Mouse (Mus musculus): ENCODE measurements around the gene Klhl13.

The Klhl13 gene

DNA sequence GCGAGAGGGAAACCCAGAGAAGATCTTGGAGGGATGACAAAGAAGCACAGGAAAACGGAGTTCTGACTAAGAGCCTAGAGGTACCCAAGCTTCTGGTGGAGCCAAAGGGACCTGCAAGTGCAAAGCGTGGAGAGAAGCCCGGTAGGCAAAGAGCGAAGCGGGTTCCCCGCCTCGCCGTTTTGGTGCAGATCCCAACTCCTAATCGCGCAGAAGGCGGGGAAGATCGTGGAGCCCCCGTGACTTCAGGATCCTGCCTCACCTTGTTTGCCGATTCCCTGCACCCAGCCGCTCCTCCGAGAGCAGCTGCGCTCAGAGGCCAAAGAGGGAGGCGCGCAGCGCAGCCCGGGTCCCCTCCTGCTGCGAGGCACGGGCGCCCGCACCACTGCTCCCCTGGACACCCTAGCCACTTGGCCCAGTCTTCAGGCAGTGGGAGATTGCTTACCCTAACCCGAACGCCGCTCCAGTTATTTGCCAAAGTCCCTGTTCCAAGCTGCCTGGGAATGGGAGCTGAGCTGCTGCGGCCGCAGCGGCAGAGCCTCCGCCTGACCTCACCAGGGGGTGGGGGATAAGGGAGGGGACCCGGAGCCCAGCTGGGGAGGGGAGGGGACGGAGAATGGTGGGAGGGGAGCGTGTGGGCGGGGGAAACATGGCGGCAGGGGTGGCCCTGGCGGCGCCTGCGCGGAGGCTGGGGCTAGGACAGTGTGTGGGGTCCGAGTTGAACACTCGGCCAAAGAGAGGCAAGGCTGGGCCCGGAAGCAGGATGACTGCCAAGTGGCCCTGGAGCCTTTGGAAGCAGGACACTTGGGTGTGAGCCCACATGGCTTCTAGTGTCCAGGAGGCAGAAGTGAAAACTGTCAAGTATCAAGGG is at the start of gene Klhl13:
Gene Klhl13 (minus strand): TSS at position 569 of the 868 bp plus-strand sequence.
- in situ Hi-C loops (cut with MboI, MseI), result no loop called here

DNA sequence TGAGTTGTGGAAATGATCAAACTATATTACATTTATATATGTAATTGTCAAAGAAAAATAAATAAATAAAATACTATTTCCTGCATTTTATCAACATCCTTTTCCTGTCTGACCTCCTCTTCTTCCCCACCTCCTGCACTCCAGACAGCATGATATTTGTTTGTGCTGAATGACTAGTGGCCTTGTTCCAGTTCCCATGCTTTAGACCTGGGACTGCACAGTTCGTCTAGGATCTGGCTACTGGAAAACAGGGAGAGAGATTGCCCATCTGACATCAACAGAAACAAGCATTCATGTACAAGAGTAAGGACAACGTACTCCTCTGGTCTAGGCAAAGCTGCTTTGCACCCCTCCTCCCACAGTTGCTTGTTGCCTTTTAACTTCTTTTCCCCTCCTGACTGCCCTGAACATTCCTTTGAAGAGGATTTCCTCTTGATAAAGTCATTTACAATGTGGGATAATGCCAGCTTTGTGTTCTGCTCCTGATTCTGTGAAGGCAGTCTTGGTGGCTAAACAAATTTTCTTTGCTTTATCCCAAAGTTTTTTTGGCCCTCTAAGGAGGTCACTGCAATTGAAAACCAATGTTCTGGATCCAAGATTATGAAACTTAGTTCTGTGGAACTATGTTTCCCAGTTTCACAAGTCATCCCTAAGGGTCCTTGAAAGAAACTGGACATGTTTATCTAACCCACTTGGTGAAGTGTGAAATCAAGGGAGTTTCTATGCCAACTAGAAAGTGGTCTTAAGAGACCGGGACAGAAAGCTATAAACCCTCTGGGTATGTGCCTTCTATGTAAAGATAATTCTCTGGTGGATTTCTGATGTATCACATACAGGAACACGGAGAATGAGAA is 44.6 kb upstream of the Klhl13 start:
- in situ Hi-C loops (cut with MboI, MseI), result no loop called here

DNA sequence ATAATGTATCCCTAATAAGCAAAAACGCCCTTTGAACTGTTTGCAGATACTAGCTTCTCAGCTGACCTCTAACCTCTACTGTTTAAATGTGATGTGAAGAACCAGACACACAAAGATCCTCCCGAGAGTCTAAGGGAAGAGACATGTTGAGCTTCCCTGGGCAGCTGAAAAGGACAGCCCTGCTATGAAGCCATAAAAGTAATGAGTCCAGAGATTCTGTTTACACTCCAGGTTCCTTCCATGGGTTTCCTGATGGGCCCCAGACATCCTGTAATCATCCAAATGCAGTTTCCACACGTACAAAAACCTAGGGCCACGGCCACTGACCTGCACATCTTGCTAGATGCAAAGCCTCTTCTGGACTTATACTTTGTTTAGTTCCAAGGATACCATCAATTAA is 23.8 kb upstream of the Klhl13 start:
- in situ Hi-C loops (cut with MboI, MseI), result no loop called here

DNA sequence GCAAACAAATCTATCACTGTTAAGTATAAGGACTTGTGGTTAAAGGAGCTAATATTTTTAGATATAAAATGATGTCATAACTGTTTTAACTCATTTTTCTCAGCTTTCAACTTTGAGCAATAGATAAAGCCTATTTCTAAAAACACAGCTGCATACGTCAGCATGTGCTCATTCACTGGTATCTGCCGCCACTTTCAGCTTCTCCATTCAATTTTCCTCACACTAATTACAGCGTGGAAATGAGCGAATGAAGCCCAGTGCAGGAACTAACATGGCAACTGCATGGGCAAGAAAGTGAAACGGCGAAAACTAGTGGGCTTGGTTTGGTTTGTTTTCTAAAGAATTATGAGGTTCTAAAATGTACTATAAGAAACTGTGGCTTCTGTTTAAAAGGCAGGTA is 1.4 kb downstream of the Klhl13 start:
- in situ Hi-C loops (cut with MboI, MseI), result no loop called here

DNA sequence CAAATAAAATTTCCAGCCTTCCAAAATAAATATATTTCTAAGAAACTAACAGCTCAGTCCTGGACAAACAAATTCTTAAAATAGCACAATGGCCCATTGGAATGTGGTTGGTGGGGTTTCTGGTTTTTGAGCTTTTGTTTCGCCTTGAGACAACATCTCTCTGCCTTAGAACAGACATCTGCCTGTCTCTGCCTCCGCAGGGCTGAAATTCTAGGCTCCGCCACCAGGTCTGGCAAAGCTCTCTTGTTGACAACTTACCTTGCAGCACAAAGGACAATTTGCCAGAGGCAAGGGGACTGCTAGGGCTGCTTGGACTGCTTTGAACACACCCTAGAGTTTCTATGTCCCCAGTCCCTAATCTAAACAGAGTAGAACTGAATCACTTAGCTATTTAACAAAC is 4.4 kb downstream of the Klhl13 start:
- in situ Hi-C loops (cut with MboI, MseI), result no loop called here

DNA sequence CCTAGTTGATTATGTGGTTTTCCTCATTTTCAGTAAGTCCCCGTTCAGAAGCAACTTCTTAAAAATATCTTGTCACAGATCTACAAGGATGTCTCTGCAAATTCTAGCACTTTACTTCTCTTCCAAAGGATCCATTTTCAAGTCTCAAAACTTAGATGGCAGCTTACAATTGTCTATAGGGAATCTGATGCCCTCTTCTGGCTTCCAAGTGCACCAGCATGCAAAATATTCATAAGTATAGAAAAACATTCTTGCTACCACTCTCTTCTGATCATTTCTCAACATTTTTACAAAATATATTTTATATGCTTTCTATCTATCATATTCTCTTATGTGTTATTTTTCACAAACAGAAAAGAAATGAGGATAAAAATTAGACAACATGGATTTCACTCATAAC is 14.8 kb downstream of the Klhl13 start:
- in situ Hi-C loops (cut with MboI, MseI), result no loop called here

DNA sequence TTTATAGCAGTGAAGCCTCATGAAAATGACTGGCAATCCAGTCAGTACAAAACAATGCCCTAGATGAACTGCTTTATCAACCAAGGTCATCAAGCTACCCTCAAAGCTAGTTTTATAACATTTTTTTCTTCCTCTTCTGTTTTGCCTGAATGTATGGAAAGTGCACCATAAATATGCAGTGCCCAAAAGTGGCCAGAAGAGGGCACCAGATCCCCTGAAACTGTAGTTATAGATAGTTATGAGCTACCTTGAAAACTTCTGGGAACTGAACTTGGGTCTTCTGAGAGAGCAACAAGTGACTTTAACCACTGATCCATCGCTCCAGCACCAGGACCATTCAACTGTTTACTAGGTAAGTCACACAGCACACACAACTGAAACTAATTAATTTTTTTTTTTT is 36.8 kb downstream of the Klhl13 start:
- in situ Hi-C loops (cut with MboI, MseI), result no loop called here

DNA sequence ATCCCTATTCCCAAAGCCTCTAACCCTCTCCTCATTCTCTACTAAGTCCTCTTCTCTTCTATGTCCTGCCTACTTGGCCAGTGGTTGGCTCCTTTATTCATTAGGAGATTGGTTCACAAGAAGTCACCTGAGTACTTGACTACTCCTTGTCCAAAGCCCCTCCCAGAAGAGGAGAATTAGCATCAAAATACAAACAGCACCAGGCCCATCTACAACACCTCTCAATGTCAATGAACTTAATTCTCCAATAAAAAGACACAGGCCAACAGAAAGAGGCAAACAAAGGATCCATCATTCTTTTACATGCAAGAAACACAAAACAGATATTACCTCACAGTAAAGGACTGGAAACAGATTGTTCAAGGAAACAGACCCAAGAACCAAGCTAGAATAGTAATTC is 46.0 kb downstream of the Klhl13 start:
- in situ Hi-C loops (cut with MboI, MseI), result no loop called here

DNA sequence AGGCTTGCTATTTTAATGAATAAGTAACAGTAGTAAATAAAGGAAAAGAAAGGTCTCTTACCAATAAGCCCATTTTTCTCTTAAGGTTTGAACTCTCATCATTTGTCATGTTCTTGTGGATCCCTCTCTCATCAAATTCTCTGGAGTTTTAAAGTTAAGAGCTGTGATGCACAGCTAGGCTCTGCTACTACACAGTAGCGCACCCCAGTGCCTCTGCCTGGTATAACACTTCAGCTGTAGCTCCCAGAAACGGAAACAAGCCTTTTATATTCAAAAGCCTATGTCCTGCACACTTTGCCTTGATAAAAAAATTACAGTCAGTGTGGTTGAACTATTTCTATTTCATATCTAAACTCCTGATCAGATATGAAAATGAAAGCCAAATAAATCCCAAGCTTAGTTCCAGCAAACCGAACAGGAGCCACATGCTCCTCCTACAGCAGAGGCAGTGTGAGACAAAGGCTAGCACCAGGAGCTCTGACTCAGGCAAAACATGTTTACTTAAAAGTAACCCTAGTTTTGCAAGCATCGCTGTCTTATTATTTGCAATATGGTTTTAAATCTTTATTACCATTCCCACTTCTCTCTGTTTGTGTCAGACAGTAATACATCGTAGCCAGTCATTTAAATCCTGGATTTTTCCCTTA is 68.8 kb downstream of the Klhl13 start:
- in situ Hi-C loops (cut with MboI, MseI), result no loop called here

DNA sequence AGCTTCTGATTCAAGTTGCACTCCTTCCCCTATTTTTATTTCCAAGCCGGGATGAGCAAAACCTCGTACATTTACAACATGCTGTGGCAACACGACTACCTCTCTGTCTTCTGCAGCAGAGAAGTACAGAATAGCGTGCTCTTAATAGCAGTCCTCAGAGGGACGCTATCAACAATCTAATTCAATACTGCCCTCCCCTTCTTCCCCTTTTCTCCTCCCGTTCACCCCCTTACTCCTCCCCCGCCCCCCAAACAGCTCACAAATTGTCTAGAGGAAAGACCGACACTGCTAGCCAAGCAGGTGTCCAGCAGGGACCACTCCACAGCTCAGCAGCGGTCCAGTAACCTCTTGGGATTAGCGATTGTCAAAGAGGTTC is 79.5 kb downstream of the Klhl13 start:
- in situ Hi-C loops (cut with MboI, MseI), result no loop called here

DNA sequence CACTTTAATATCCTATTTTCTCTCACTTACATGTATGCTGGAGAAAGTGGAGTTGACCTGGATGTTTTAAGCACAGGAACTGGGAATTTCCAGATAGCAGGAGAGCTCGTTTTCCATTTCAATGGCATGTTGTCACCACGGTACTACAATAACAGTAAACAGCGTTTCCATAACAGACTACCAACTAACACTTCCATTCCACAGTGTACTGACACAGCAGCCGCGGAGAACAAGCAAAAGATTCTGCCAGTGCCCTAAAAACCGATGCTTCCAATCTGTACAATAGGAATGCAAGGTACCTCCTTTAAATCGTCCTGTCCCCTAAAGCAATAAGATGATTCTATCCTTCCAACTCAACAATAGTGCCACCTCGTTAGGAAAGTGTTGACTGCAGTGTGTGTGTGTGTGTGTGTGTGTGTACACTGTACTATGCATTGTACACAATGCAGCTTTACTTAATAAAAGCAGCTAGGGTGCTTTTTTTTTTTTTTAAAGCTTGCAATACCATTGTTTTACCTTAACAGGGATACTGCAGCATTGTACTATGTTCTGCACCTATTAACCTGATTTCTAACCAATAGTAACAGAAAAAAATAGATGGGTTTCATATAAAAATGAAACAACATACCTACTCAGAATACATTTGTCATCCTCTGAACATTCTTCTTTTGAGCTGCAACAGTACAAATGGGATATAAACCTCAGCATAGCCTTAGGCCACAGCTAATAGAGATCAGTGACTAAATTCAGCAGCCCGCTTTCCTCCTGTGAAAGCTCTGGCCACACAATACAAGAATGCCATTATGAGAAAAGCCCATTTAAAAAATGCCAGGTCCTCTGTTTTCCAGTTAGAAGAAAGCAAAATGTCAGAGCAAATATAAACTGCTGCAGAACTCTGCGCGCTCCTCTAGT is 80.1 kb downstream of the Klhl13 start:
- in situ Hi-C loops (cut with MboI, MseI), result no loop called here

DNA sequence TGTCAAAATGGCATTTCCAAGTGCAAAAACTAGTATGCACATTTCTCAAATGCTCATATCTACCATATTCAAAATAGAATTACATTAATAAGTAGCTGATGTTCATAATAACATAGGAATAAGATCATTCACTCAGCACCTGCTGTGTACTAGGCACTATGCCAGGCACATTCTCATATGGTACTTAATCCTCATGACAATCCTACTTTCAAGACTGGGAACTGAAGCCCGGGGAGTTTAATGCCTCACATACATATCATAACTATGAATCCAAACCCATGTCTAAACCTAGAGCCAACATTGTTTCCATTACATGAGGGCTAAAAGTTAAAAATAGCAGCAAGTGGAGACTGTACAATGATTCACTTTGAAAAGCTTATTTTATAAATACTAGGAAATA is 97.3 kb downstream of the Klhl13 start:
- in situ Hi-C loops (cut with MboI, MseI), result no loop called here

DNA sequence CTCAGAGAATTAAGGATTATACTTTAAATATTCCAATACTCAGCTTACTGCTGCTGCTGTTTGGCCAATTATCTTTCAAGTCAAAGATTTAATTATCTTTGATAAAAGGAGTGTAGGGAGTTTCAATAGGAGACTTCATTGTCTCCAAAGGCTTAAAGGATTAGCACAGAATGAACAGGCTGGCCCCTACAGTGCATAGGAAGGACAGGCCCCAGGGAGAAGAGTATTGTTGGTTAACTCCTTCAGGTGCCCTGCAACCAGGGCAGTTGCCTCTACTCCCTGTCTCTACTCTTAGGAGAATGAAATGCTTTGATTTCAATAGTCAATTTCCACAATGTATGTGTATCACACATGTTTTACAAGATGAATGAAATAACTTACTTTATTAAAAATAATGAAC is 116.1 kb downstream of the Klhl13 start:
- in situ Hi-C loops (cut with MboI, MseI), result no loop called here
